Mouse (Mus musculus) bone marrow, adult 2 months (tissue): ENCODE measurements around the gene Defb19.

Experiments used
- CTCF ChIP-seq: fragments of 200-500 bp; IDR thresholded peaks from 2 replicates; pipeline ENCODE4 v1.5.1; 2011; ENCODE audit warnings: low read length, control low read depth; ENCODE audit not compliant: control insufficient read depth, insufficient read depth
- POLR2A ChIP-seq: fragments of 200-500 bp; IDR thresholded peaks from 2 replicates; pipeline ENCODE4 v1.6.1; 2011; ENCODE audit warnings: low read depth, mild to moderate bottlenecking, control low read depth, low read length, borderline replicate concordance; ENCODE audit not compliant: control insufficient read depth

- TF ChIP-seq CTCF = no peak
- no peak for TF ChIP-seq POLR2A
Measured at GRCm38 (mm10) chr2:152580612-152581011, 500 bp upstream of the Defb19 start.
